Mouse (Mus musculus) myocyte (in vitro differentiated cells): ENCODE results near the gene Pttg1. TPM values are rescaled to one million over a fixed set of nuclear protein-coding genes. Genes with fewer than 3 reads are reported as not detected.
A peak's percentile ranks its signal among the peaks of the same experiment; 100 is the strongest.

ENCODE experiments used
- H3K27me3 ChIP-seq: one replicate; pipeline ENCODE4 v1.6.1; 2011; ENCODE audit not compliant: control insufficient read depth, insufficient read depth, insufficient read length
- H3K36me3 ChIP-seq: one replicate; pipeline ENCODE4 v1.6.1; 2011; ENCODE audit not compliant: control insufficient read depth, insufficient read depth
- H3K4me2 ChIP-seq: one replicate; pipeline ENCODE4 v1.6.1; 2011; ENCODE audit warnings: low read depth, control low read depth
- H3K4me3 ChIP-seq: one replicate; pipeline ENCODE4 v1.5.1; 2011; ENCODE audit warnings: mild to moderate bottlenecking, control low read depth, moderate library complexity
- H3K79me2 ChIP-seq: one replicate; pipeline ENCODE4 v1.6.1; 2011; ENCODE audit not compliant: control insufficient read depth, insufficient read depth
- H3ac ChIP-seq: one replicate; pipeline ENCODE4 v1.6.1; 2011; ENCODE audit not compliant: control insufficient read depth, insufficient read length
- CEBPB ChIP-seq: IDR thresholded peaks from 2 replicates; pipeline ENCODE4 v1.6.1; 2011; ENCODE audit warnings: mild to moderate bottlenecking, moderate library complexity; ENCODE audit not compliant: poor library complexity, insufficient read depth, severe bottlenecking
- E2F4 ChIP-seq: IDR thresholded peaks from one replicate; pipeline ENCODE4 v1.6.1; 2011; ENCODE audit warnings: mild to moderate bottlenecking, control low read depth, moderate library complexity; ENCODE audit not compliant: insufficient read depth
- MAX ChIP-seq: IDR thresholded peaks from one replicate; pipeline ENCODE4 v1.6.1; 2011; ENCODE audit warnings: low read depth, mild to moderate bottlenecking, control low read depth
- MYOD1 ChIP-seq, 3 experiments: IDR thresholded peaks; one replicate each; pipeline ENCODE4 v1.6.1; 2011; ENCODE audit warnings: control low read depth in 2 of 3, low read depth in 2 of 3, mild to moderate bottlenecking in 2 of 3, moderate library complexity in 1 of 3; ENCODE audit not compliant: insufficient read length in 2 of 3, control insufficient read depth in 1 of 3
- MYOG ChIP-seq, 3 experiments: IDR thresholded peaks; one replicate each; pipeline ENCODE4 v1.6.1; 2011; ENCODE audit warnings: control low read depth in 2 of 3, low read depth in 2 of 3, mild to moderate bottlenecking in 2 of 3; ENCODE audit not compliant: insufficient read length in 2 of 3, control insufficient read depth in 1 of 3, insufficient read depth in 1 of 3
- POLR2A ChIP-seq: IDR thresholded peaks from one replicate; pipeline ENCODE4 v1.6.1; 2011; ENCODE audit warnings: low read depth, mild to moderate bottlenecking, control low read depth, moderate library complexity; ENCODE audit not compliant: insufficient read length
- POLR2AphosphoS2 ChIP-seq: IDR thresholded peaks from one replicate; pipeline ENCODE4 v1.6.1; 2011; ENCODE audit warnings: low read depth, control low read depth; ENCODE audit not compliant: insufficient read length
- REST ChIP-seq: IDR thresholded peaks from one replicate; pipeline ENCODE4 v1.6.1; 2011; ENCODE audit warnings: mild to moderate bottlenecking, control low read depth, moderate library complexity; ENCODE audit not compliant: insufficient read depth, insufficient read length
- SRF ChIP-seq: IDR thresholded peaks from one replicate; pipeline ENCODE4 v1.6.1; 2011; ENCODE audit warnings: low read depth; ENCODE audit not compliant: control insufficient read depth, insufficient read length
- TCF12 ChIP-seq: IDR thresholded peaks from one replicate; pipeline ENCODE4 v1.6.1; 2011; ENCODE audit warnings: mild to moderate bottlenecking, control low read depth; ENCODE audit not compliant: poor library complexity, insufficient read depth, severe bottlenecking
- TCF3 ChIP-seq: IDR thresholded peaks from one replicate; pipeline ENCODE4 v1.6.1; 2011; ENCODE audit warnings: low read depth, control low read depth; ENCODE audit not compliant: insufficient read length
- USF1 ChIP-seq: IDR thresholded peaks from one replicate; pipeline ENCODE4 v1.6.1; 2011; ENCODE audit warnings: low read depth, mild to moderate bottlenecking, control low read depth, moderate library complexity
- polyA plus RNA-seq: library from polyadenylated mRNA; unstranded; fragments of >200 nt; fragmentation: generic; extraction: Trizol; gene quantifications from one replicate; pipeline ENCODE4 v1.2.1, GENCODE M21; 2012; ENCODE audit warnings: missing spikeins

Pttg1 gene
- polyA plus RNA-seq, 1 experiment: 105 TPM

GRCm38 (mm10) chr11:43433254-43434023 lies 7.4 kb upstream of the Pttg1 start, which contains the start of gene Slu7:
Slu7 (plus strand) TSS chr11:43433744.
- peak within 1 kb of the TSS; percentile 72 for H3K4me2 ChIP-seq
- no peaks in the 10 kb centered on the region for H3K36me3 ChIP-seq
- H3K79me2 ChIP-seq: peaks cover 30% of the 10 kb centered on the region
- peak within 1 kb of the TSS; percentile 16 for H3ac ChIP-seq
- H3K4me3 ChIP-seq: peak within 1 kb of the TSS; percentile 69
- no peaks in the 10 kb centered on the region for H3K27me3 ChIP-seq
- TF ChIP-seq TCF3 (no peak), POLR2A (peak; percentile 48)

DNA sequence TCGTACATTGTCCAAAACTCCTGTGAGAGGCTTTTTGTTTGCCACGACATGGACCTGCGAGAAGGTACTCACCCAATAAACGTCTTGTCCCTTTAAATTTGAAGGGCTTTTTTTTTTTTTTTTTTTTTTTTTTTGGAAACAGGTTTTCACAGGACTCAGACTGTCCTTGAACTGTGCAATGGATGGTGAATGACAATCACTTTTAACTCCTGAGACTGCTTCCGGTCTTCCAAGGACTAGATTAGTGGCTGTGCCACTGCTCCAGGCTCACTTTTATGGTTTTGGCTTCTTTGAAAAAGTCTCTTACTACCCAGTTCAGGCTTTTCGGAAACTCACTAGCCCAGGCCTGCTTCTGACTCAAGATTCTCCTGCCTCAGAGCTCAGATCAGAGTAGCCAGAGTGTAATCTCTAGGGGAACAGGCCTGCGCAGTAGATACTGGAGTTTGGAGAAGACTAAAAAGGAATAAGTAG lies 398 bp upstream of the Pttg1 start:
- peak overlapping the region; percentile 53 for H3K4me3 ChIP-seq
- H3K79me2 ChIP-seq: peaks cover 9% of the 10 kb centered on the region
- peaks cover 5% of the 10 kb centered on the region for H3K36me3 ChIP-seq
- no peak for TF ChIP-seq TCF3
- no peak for TF ChIP-seq MYOG (IDR thresholded peaks at IDR 0.05; ENCODE audit: control insufficient read depth in 1 of 3, insufficient read depth in 1 of 3, insufficient read length in 2 of 3, low read depth in 2 of 3)
- TF ChIP-seq SRF: no peak
- TF ChIP-seq MYOD1 (IDR thresholded peaks at IDR 0.05; ENCODE audit: control insufficient read depth in 1 of 3, insufficient read length in 2 of 3, low read depth in 2 of 3): no peak
- TF ChIP-seq USF1: no peak
- TF ChIP-seq MAX: no peak
- TF ChIP-seq POLR2AphosphoS2: no peak
- no peak for TF ChIP-seq POLR2A
- TF ChIP-seq E2F4: no peak
- H3ac ChIP-seq: no peak overlapping the region
- H3K4me2 ChIP-seq: peak overlapping the region; percentile 69
- H3K27me3 ChIP-seq: no peaks in the 10 kb centered on the region

DNA sequence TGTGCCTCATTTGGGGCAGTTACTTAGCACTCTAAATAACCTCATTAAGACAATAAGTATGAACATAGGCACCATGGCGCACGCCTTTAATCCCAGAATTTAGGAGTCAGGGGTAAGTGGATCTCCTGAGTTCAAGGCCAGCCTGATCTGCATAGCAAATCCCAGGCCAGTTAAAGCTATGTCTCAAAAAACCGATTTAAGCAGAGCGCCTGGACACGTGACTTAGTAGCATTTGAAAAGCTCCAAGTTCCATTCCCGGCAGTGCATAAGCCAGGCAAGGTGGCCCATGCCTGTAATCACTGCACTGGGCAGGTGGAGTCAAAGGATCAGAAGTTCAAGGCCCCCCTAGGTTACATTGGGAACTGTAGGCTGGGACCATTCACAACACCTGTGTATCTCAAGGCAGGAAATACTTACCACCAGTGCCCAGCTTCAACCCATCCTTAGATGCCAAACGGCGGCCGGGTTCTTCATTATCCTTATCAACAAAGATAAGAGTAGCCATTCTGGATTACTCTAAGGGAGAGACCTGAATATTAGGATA lies 813 bp downstream of the Pttg1 start:
- H3K36me3 ChIP-seq: peaks cover 5% of the 10 kb centered on the region
- no peak overlapping the region for H3ac ChIP-seq
- H3K27me3 ChIP-seq: no peaks in the 10 kb centered on the region
- peak overlapping the region; percentile 74 for H3K4me2 ChIP-seq
- no peak for TF ChIP-seq POLR2AphosphoS2
- no peak for TF ChIP-seq TCF12
- no peak for TF ChIP-seq POLR2A
- no peak for TF ChIP-seq USF1
- no peak for TF ChIP-seq MYOG (IDR thresholded peaks at IDR 0.05; ENCODE audit: control insufficient read depth in 1 of 3, insufficient read depth in 1 of 3, insufficient read length in 2 of 3, low read depth in 2 of 3)
- no peak for TF ChIP-seq CEBPB
- TF ChIP-seq TCF3: no peak
- TF ChIP-seq MYOD1 (IDR thresholded peaks at IDR 0.05; ENCODE audit: control insufficient read depth in 1 of 3, insufficient read length in 2 of 3, low read depth in 2 of 3): no peak
- no peak for TF ChIP-seq E2F4
- TF ChIP-seq REST: no peak
- TF ChIP-seq SRF: no peak
- TF ChIP-seq MAX: no peak
- H3K4me3 ChIP-seq: peak overlapping the region; percentile 53
- peaks cover 9% of the 10 kb centered on the region for H3K79me2 ChIP-seq

DNA sequence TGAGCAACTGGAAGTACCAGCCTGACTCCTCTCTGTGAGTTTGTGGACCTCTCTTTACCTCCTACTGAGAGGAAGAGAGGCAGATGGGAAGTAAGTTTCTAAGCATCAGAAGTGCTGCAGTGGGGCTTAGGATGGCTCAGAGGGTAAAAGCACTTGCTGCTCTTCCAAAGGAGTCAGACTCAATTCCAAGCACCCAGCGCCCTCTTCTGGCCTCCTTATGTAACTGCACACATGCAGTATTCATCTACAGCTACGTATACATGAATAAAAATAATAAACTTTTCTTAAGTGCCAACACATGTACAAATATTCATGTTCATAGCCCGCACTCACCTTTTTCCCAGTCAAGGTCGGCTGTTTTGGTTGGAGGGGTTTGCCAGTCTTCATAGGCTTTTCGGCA lies 1.7 kb downstream of the Pttg1 start:
- peak overlapping the region; percentile 53 for H3K4me3 ChIP-seq
- TF ChIP-seq MAX (no peak), CEBPB (no peak), REST (no peak), SRF (no peak)

DNA sequence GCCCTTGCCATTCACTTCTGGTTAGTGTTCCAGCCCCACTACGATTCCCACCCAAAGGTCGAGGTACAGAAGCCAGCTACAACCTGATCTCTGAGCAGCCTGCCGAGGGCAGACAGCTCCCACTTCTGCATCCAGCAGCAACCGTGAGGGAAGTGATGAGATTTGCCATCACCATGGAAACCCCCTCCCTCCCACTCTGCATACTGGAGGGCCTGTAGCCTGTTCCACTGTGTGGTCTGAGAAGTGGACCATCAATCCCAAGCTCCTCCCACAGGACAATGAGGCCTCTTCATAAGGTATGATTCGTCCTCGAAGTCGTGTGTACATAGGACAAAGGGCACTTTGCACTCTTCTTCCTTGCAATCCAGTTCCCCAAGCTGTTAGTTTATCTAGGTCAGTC lies 8.8 kb downstream of the Pttg1 start:
- Histone ChIP-seq H3K4me2 (no peak overlapping the region), H3K36me3 (no peaks in the 10 kb centered on the region), H3K4me3 (no peak overlapping the region), H3K27me3 (no peaks in the 10 kb centered on the region), H3ac (no peak overlapping the region), H3K79me2 (no peaks in the 10 kb centered on the region)
- TF ChIP-seq MAX (no peak), USF1 (no peak), SRF (no peak), TCF3 (no peak), MYOG (IDR thresholded peaks at IDR 0.05; ENCODE audit: control insufficient read depth in 1 of 3, insufficient read depth in 1 of 3, insufficient read length in 2 of 3, low read depth in 2 of 3) (no peak), CEBPB (no peak), POLR2A (no peak), POLR2AphosphoS2 (no peak), REST (no peak), MYOD1 (IDR thresholded peaks at IDR 0.05; ENCODE audit: control insufficient read depth in 1 of 3, insufficient read length in 2 of 3, low read depth in 2 of 3) (no peak), TCF12 (no peak), E2F4 (no peak)

More for the DNA sequence above, 1.7 kb downstream of the Pttg1 start:
- Histone ChIP-seq H3ac (no peak overlapping the region), H3K36me3 (peaks cover 5% of the 10 kb centered on the region), H3K79me2 (peaks cover 9% of the 10 kb centered on the region), H3K4me2 (no peak overlapping the region), H3K27me3 (no peaks in the 10 kb centered on the region)
